Mouse (Mus musculus): ENCODE data around the gene Aqp6. TPM values are rescaled to one million over a fixed set of nuclear protein-coding genes. Genes with fewer than 3 reads are reported as not detected.

Aqp6 gene
- total and polyA plus RNA-seq, 2 experiments from 2014 or later: 0.28 to 1.7 TPM

GRCm38 (mm10) chr15:99619821-99620220 is 18.6 kb downstream of the Aqp6 start:
- WGBS: 73% methylated on average over 4 of the region's 4 CpGs
- H3K4me2 ChIP-seq (ENCODE audit: low read depth, low read length, poor library complexity, severe bottlenecking): no peak overlapping the region
- ATAC-seq (ENCODE audit: low FRiP score): no peak
- H3K9me3 ChIP-seq (ENCODE audit: low read length): no peaks in the 10 kb centered on the region
- no peak overlapping the region for H3K27ac ChIP-seq (ENCODE audit: low read depth, low read length)
- no peaks in the 10 kb centered on the region for H3K27me3 ChIP-seq (ENCODE audit: insufficient read depth, low read length)
- 0 out of 2 replicates have a peak, but pooled peaks cover 3% of the 10 kb centered on the region for H3K36me3 ChIP-seq (ENCODE audit: insufficient read depth, low read length)
- no peaks in the 10 kb centered on the region for H3K4me1 ChIP-seq (ENCODE audit: insufficient read depth, low read length)
- no peak overlapping the region for H3K9ac ChIP-seq (replicated peaks; ENCODE audit: low read length, poor library complexity, severe bottlenecking)
- TF ChIP-seq CTCF (IDR thresholded peaks at IDR 0.05): no peak
- no peak overlapping the region for H3K4me3 ChIP-seq (ENCODE audit: low read depth, low read length)
- DNase-seq (ENCODE audit: low spot score): no peak

GRCm38 (mm10) chr15:99622063-99622462 is 20.9 kb downstream of the Aqp6 start:
- WGBS: 94% methylated on average over 11 of the region's 11 CpGs
- 0 out of 2 replicates have a peak, but pooled peaks cover 3% of the 10 kb centered on the region for H3K36me3 ChIP-seq (ENCODE audit: insufficient read depth, low read length)
- ATAC-seq (ENCODE audit: low FRiP score): no peak

DNA sequence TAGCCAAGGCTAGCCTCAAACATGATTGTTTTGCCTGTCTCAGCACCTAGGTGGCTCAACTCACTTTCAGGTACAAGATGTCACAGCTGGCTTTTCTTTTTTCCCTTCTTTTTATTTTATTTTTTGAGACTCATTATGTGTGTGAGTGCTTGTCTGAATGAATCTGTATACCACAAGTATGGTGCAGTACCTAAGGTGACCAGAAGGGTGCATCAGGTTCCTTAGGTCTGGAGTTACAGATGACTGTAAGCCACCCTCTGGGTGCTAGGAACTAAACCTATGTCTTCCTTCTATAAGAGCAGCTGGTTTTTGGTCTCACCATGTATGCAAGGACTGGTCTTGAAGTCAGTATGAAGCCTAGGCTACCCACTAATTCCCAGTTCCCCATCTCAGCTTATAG is 30.4 kb downstream of the Aqp6 start:
- Histone ChIP-seq H3K4me3 (ENCODE audit: low read depth, low read length) (no peak overlapping the region), H3K27ac (ENCODE audit: low read depth, low read length) (no peak overlapping the region), H3K27me3 (ENCODE audit: insufficient read depth, low read length) (no peaks in the 10 kb centered on the region), H3K4me2 (ENCODE audit: low read depth, low read length, poor library complexity, severe bottlenecking) (no peak overlapping the region), H3K4me1 (ENCODE audit: insufficient read depth, low read length) (no peaks in the 10 kb centered on the region), H3K9me3 (ENCODE audit: low read length) (no peaks in the 10 kb centered on the region), H3K9ac (replicated peaks; ENCODE audit: low read length, poor library complexity, severe bottlenecking) (no peak overlapping the region), H3K36me3 (ENCODE audit: insufficient read depth, low read length) (0 out of 2 replicates have a peak, but pooled peaks cover 4% of the 10 kb centered on the region)
- DNase-seq (ENCODE audit: low spot score) (no peak), ATAC-seq (ENCODE audit: low FRiP score) (no peak)
- TF ChIP-seq CTCF (IDR thresholded peaks at IDR 0.05): peak; percentile 40

More at GRCm38 (mm10) chr15:99622063-99622462, 20.9 kb downstream of the Aqp6 start:
- TF ChIP-seq CTCF (IDR thresholded peaks at IDR 0.05): no peak
- Histone ChIP-seq H3K4me1 (ENCODE audit: insufficient read depth, low read length) (no peaks in the 10 kb centered on the region), H3K27ac (ENCODE audit: low read depth, low read length) (no peak overlapping the region), H3K9ac (replicated peaks; ENCODE audit: low read length, poor library complexity, severe bottlenecking) (no peak overlapping the region), H3K4me3 (ENCODE audit: low read depth, low read length) (no peak overlapping the region), H3K27me3 (ENCODE audit: insufficient read depth, low read length) (no peaks in the 10 kb centered on the region), H3K9me3 (ENCODE audit: low read length) (no peaks in the 10 kb centered on the region), H3K4me2 (ENCODE audit: low read depth, low read length, poor library complexity, severe bottlenecking) (no peak overlapping the region)
- no peak for DNase-seq (ENCODE audit: low spot score)

DNA sequence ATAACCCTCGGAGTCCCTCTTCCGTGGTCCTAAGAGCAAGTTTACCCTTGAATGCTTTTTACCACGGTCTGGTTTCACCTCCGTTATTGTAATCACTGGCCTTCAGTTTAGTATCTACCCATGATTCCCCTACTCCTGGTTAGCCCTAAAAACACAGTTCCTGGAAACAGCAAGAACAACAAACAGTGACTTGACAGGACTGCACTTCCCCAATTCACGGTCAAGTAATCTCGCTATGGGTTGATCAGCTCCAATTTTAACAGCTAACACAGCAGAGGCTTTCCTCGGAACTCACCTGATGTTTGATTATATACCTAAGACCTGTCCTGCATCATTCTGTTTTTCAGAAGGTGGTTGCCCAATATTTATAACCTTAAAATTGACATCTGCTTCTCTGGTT is 33.5 kb downstream of the Aqp6 start:
- WGBS: 95% methylated on average over 7 of the region's 7 CpGs

DNA sequence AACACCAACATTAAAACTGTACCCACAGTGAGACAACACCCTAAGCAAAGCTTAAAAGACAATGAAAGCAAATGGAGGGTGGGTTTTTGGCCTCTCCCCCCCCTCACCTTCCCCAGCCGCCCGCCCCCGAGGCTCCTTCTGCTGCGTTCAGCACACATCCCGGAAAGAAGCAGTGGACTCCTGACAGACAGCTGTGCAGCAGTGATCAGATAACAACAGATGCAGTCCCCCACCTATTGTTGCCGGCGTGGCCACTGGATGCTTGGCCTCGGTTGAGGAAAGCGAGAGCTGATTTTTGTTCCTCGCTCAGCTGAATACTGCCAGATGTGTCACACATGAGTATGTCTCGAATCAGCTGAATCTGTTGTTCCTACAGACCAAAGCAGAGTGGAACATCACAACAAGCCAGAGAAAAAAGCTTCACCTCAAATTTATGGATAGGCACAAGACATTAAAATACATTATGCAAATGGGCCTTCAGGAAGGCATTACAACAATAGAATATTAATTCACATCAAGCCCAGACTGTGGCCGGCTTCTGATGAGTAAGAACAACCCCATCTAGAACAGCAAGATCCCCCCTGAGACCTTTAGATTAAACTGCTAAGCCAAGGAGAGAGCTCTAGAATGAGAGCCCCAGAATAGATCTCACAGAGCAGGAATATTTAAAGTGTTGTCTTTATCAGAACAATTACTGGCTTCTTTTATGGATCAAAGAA is 36.4 kb downstream of the Aqp6 start:
- 25% methylated on average over 12 of the region's 12 CpGs for WGBS
- H3K4me2 ChIP-seq (ENCODE audit: low read depth, low read length, poor library complexity, severe bottlenecking): peak overlapping the region; percentile 22; the same call in 1 of the 2 replicates
- H3K9me3 ChIP-seq (ENCODE audit: low read length): no peaks in the 10 kb centered on the region
- DNase-seq (ENCODE audit: low spot score) (no peak), ATAC-seq (ENCODE audit: low FRiP score) (no peak)
- no peaks in the 10 kb centered on the region for H3K27me3 ChIP-seq (ENCODE audit: insufficient read depth, low read length)
- H3K36me3 ChIP-seq (ENCODE audit: insufficient read depth, low read length): no peaks in the 10 kb centered on the region
- peak overlapping the region; percentile 28 for H3K27ac ChIP-seq (ENCODE audit: low read depth, low read length)
- H3K4me1 ChIP-seq (ENCODE audit: insufficient read depth, low read length): no peaks in the 10 kb centered on the region
- no peak for TF ChIP-seq CTCF (IDR thresholded peaks at IDR 0.05)
- H3K4me3 ChIP-seq (ENCODE audit: low read depth, low read length): no peak overlapping the region
- 0 out of 2 replicates have a peak overlapping the region, but pooled peaks have one; percentile 33 for H3K9ac ChIP-seq (replicated peaks; ENCODE audit: low read length, poor library complexity, severe bottlenecking)

More for the DNA sequence above, 33.5 kb downstream of the Aqp6 start:
- Histone ChIP-seq H3K27me3 (ENCODE audit: insufficient read depth, low read length) (no peaks in the 10 kb centered on the region), H3K36me3 (ENCODE audit: insufficient read depth, low read length) (0 out of 2 replicates have a peak, but pooled peaks cover 4% of the 10 kb centered on the region), H3K27ac (ENCODE audit: low read depth, low read length) (no peak overlapping the region), H3K9ac (replicated peaks; ENCODE audit: low read length, poor library complexity, severe bottlenecking) (no peak overlapping the region), H3K4me1 (ENCODE audit: insufficient read depth, low read length) (no peaks in the 10 kb centered on the region), H3K4me2 (ENCODE audit: low read depth, low read length, poor library complexity, severe bottlenecking) (no peak overlapping the region), H3K4me3 (ENCODE audit: low read depth, low read length) (no peak overlapping the region), H3K9me3 (ENCODE audit: low read length) (no peaks in the 10 kb centered on the region)
- no peak for DNase-seq (ENCODE audit: low spot score)
- ATAC-seq (ENCODE audit: low FRiP score): no peak
- TF ChIP-seq CTCF (IDR thresholded peaks at IDR 0.05): no peak

GRCm38 (mm10) chr15:99638124-99638485 is 36.9 kb downstream of the Aqp6 start:
- H3K4me2 ChIP-seq (ENCODE audit: low read depth, low read length, poor library complexity, severe bottlenecking): no peak overlapping the region
- no peak for TF ChIP-seq CTCF (IDR thresholded peaks at IDR 0.05)
- no peak for ATAC-seq (ENCODE audit: low FRiP score)
- no peaks in the 10 kb centered on the region for H3K36me3 ChIP-seq (ENCODE audit: insufficient read depth, low read length)
- H3K9ac ChIP-seq (replicated peaks; ENCODE audit: low read length, poor library complexity, severe bottlenecking): no peak overlapping the region
- WGBS: 60% methylated on average over 5 of the region's 5 CpGs
- H3K9me3 ChIP-seq (ENCODE audit: low read length): no peaks in the 10 kb centered on the region
- no peak for DNase-seq (ENCODE audit: low spot score)
- H3K4me3 ChIP-seq (ENCODE audit: low read depth, low read length): no peak overlapping the region
- H3K27ac ChIP-seq (ENCODE audit: low read depth, low read length): peak overlapping the region; percentile 28
- no peaks in the 10 kb centered on the region for H3K4me1 ChIP-seq (ENCODE audit: insufficient read depth, low read length)
- H3K27me3 ChIP-seq (ENCODE audit: insufficient read depth, low read length): no peaks in the 10 kb centered on the region

Data from midbrain, postnatal 0 days (tissue).